Mouse (Mus musculus) heart, postnatal 25 days (tissue): ENCODE data around the gene Lamtor4. TPM values are rescaled to one million over a fixed set of nuclear protein-coding genes. Genes with fewer than 3 reads are reported as not detected.

Experiments used
- DNase-seq: peaks from one replicate; pipeline ENCODE4 v3.0.0; 2022; ENCODE audit warnings: low spot score
- intact Hi-C: fragments of 180-260 bp; cut with DNase I; formaldehyde crosslinking; loops from one replicate; pipeline ENCODE4 v1.15.1; 2025
- total RNA-seq, 2 experiments: library from RNA; stranded (reverse); gene quantifications; 2 replicates each; pipeline ENCODE4 v1.2.3; 2021

Gene Lamtor4
- total RNA-seq, 2 experiments from 2014 or later: 55.3 to 61.0 TPM

DNA sequence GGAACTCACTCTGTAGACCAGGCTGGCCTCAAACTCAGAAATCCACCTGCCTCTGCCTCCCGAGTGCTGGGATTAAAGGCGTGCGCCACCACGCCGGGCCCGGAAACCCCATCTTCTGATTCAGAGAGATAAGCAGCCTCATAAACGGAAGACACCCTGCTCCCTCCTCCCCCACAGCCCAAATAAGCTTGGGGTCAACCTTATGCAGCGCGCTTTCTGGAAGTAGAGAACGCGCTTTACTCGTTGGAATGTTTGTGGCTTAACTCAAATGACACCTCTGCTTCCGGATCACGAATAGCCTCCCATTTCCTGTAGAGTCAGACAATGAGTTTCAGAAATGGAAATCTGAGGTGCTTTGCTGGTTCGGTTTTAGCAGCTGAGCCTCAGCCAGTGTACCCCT is 25.5 kb downstream of the Lamtor4 start:
- intact Hi-C loops: no loop called here
- no peak for DNase-seq

DNA sequence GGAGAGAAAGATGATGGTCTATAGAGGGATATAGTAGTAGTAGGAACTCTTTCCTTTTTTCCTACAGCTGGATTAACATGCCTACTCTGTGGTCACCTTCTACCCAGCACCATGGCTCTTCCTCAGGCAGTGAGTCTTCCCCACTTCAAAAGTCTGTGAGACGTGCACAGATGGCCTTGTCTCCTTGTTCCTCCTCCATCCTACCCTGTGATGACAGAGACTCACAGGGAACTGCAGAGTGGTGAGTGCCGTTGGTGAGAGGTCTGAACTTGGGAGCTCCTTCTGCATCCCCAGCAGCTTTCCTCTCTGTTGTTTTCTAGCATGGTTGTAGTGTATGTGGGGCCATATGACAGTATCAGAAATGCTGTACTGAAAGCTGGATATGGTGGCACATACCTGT is 26.5 kb downstream of the Lamtor4 start:
- intact Hi-C loops: no loop called here
- DNase-seq: no peak

DNA sequence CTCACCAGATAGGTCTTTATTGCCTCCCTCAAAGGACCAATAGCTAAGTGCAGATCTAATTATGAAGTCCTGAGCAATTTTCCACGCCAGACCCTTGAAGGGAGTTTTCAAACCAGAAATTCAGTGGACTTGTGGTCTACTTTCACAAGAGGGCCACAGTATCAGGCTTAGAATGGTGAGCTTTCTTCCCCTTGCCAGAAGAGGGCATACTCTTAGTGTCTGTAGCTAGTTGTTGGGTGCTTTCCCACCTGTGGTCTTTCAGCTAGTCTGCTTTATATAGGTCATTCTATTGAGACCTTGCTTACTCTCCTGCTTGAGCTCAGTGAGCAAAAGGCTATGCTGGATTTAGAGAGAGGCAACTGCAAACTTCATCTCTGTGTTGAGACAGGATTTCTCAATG is 28.3 kb downstream of the Lamtor4 start:
- no peak for DNase-seq
- intact Hi-C loops: no loop called here

DNA sequence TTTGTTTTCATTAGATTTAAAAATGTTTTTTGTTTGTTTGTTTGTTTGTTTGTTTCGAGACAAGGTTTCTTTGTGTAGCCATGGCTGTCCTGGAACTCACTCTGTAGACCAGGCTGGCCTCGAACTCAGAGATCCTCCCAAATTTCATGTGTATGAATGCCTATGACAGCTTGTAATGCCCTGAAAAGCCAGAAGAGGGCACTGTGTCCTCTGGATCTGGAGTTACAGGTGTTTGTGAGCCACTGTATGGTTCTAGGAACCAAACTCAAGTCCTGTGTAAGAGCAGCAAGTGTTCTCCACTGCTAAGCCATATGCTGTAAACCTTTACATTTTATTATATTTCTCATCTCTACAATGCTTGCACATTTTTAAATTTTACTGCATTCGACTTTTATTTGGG is 32.6 kb downstream of the Lamtor4 start:
- no peak for DNase-seq
- intact Hi-C loops: no loop called here

DNA sequence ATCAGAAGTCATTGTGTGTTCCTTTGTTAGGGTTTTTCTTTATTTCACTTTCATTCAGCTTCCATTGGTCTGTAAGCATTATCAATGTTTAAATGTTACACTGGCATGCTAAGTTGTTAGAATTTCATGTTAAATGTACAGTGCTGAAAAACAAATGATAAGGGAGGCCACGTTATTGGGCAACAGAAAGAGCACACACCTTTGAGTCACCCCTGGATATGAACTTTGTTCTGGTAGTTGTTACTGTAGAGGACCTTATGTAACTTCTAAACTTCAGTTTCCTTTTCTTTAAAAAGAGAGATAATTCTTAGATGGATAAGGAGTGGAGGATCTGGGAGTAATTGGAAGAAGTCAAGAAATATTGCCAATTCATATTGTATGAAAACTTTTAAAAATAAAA is 36.4 kb downstream of the Lamtor4 start:
- no peak for DNase-seq
- intact Hi-C loops: no loop called here

DNA sequence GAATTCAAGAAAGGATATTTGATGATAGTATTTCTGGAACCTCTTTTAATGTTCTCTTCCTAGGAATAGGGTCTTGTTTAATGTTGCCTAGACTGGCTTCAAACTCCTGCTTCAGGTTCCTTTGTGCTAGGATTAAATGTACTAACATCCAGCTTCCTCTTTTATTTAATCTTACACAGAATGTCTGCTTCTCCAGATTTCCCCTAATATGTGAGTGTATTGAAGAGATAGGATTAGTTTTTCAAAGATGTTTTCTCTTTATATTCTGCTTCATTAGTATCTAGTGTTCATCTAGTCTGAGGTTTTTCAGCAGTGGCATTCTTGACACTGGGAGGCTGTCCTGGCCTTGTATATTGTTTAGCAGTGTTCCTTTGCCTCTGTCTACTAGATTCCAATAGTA is 38.9 kb downstream of the Lamtor4 start:
- no peak for DNase-seq
- intact Hi-C loops: no loop called here

DNA sequence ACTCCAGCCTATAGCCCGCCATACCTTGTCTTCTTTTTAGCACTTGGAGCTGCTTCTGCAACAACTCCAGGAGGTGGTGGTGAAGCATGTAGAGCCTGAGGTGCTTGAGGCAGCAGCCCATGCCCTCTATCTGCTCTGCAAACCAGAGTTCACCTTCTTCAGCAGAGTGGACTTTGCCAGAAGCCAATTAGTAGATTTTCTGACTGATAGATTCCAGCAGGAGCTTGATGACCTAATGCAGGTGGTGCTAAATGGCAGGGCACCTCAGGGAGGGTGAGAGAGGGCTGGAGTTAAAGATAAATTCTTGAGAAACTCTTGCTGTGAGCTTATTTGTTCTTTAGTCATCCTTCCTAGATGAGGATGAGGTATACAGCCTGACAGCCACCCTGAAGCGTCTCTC is 44.3 kb downstream of the Lamtor4 start:
- no peak for DNase-seq
- intact Hi-C loops: no loop called here

Other genes with a start within 250 kb of the Lamtor4 start
- not detected for gene Smok3a, start 234.2 kb upstream of the Lamtor4 start, total RNA-seq
- not detected for gene Smok3b, start 234.1 kb upstream of the Lamtor4 start, total RNA-seq
- not detected for gene Smok3c, start 202.3 kb upstream of the Lamtor4 start, total RNA-seq
- gene Zkscan1, start 170.4 kb upstream of the Lamtor4 start, total RNA-seq: 10 to 100 TPM; 14.3 to 16.2 TPM
- 10 to 100 TPM; 10.5 to 13.2 TPM for gene Zscan21, start 138.6 kb upstream of the Lamtor4 start, total RNA-seq
- gene Zfp113, start 99.7 kb upstream of the Lamtor4 start, total RNA-seq: 10 to 100 TPM in 1 of 2 experiments, 1 to 10 TPM in 1; 9.6 to 11.0 TPM
- gene Cops6, start 94.4 kb upstream of the Lamtor4 start, total RNA-seq: 100 to 1,000 TPM; 124 to 126 TPM
- 1 to 10 TPM; 8.9 to 9.3 TPM for gene Ap4m1, start 83.5 kb upstream of the Lamtor4 start, total RNA-seq
- 10 to 100 TPM; 11.2 to 11.9 TPM for gene Mcm7, start 83.1 kb upstream of the Lamtor4 start, total RNA-seq
- 10 to 100 TPM; 29.9 to 32.9 TPM for gene Taf6, start 68.0 kb upstream of the Lamtor4 start, total RNA-seq
- gene Cnpy4, start 68.0 kb upstream of the Lamtor4 start, total RNA-seq: 1 to 10 TPM; 5.9 to 7.1 TPM
- 1 to 10 TPM; 2.6 to 2.8 TPM for gene Mblac1, start 61.2 kb upstream of the Lamtor4 start, total RNA-seq
- gene Nxpe5, start 29.6 kb upstream of the Lamtor4 start, total RNA-seq: 1 to 10 TPM in 1 of 2 experiments, under 1 TPM in 1; 0.96 to 1.2 TPM
- 1 to 10 TPM; 3.1 to 3.8 TPM for gene BC037034, start 8.6 kb downstream of the Lamtor4 start, total RNA-seq
- gene Gal3st4, start 17.4 kb downstream of the Lamtor4 start, total RNA-seq: under 1 TPM; 0.14 to 0.26 TPM
- gene Gm43720, start 24.5 kb downstream of the Lamtor4 start, total RNA-seq: not detected
- gene Gpc2, start 24.5 kb downstream of the Lamtor4 start, total RNA-seq: under 1 TPM; 0.08 to 0.18 TPM
- not detected for gene Stag3, start 24.8 kb downstream of the Lamtor4 start, total RNA-seq
- not detected for gene Pvrig, start 86.5 kb downstream of the Lamtor4 start, total RNA-seq
- 1 to 10 TPM; 5.4 to 7.2 TPM for gene Zfp157, start 186.0 kb downstream of the Lamtor4 start, total RNA-seq